Mouse (Mus musculus): ENCODE data around the gene Prim1.

The Prim1 gene

DNA sequence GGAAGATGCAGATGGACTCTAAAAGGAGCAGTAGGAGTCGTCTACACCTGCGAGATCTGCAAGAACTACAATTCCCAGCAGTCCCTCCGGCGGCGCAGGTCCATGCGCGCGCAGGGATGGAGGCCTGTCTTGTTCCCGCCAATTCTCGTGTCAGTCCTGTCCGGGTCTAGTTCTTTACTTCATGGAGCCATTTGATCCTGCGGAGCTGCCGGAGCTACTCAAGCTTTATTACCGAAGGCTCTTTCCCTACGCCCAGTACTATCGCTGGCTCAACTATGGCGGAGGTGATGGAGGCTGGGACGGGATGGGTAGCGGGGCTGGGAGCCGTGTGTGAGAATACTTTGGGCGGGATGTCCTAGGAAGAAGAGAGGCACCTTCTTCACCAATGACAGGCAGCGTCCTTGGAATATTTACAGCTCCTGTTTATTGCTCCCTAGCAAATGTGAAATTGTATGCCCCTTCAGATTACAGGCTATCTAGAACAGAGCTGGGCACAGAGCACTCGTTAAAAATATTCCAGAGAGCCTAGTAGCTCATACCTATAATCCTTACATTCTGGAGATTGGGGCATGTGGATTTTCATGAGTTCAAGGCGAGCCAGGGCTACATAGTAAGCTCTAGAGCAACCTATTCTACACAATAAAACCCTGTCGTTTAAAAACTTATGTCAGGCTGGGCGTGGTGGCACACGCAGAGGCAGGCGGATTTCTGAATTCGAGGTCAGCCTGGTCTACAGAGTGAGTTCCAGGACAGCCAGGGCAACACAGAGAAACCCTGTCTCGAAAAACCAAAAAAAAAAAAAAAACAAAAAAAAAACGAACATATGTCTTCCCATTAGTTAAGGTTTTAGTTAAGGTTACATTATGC is at the start of gene Prim1:
TSS of gene Prim1 (plus strand) at position 101 of the 867 bp plus-strand sequence.
- peak; percentile 82 for DNase-seq (ENCODE audit: low spot score)

DNA sequence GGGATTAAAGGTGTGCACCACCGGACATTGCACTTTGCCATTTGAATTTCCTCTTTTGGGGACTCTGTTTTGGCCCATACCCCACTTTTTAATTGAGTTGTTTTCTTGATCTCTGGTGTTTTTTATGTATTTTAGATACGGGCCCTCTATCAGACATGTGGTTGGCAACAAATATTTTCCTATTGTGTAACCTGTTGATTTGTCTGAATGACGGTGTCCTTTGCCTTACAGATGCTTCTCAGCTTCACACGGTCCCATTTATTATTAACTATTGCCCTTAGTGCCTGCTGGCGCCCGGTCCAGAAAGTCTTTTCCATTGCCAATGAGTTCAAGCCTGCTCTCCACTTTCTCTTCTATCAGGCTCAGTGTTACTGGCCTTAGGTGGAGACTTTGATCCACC is 48.5 kb upstream of the Prim1 start:
- DNase-seq (ENCODE audit: low spot score) = no peak

DNA sequence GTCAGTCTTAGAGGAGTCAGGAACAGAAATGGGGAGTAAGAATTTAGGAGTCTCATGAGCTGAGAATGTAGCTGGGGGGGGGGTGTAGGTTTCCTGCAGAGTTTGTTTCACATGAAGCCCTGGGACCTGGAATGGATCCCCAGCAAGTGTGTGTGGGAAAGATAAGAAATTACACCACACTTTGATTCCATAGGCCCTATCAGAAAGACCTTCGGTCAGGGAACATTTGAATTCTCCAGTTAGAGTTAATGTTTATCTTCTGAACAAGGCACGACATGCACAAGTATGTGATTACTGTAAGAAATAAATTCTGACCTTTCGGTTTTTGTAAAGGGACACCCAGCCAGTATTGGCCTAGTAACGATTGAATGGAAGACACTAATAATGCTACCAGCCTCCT is 45.1 kb upstream of the Prim1 start:
- DNase-seq (ENCODE audit: low spot score) = no peak

DNA sequence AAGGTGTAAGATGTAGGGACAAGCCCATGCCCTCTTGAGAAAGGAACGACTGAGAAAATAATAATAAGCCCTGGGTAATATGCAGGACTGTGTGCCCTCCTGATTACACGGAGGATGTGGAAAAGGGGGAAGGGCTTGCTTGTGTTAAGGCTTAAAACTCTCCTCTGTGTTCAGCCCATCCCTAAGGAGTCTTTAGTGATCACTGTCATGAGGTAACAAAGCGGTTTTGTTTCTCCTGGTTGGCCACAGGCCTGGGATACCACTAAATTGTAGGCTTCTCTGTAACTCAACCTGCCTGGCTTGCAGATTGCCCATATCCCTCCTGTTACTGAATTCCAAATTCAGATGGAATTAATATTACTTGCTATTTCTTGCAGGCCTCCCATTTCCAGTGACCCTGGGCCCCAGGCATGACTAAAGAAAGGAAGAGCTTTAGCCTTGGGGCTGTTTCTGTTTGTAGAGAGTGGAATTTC is 44.6 kb upstream of the Prim1 start:
- DNase-seq (ENCODE audit: low spot score) = no peak

DNA sequence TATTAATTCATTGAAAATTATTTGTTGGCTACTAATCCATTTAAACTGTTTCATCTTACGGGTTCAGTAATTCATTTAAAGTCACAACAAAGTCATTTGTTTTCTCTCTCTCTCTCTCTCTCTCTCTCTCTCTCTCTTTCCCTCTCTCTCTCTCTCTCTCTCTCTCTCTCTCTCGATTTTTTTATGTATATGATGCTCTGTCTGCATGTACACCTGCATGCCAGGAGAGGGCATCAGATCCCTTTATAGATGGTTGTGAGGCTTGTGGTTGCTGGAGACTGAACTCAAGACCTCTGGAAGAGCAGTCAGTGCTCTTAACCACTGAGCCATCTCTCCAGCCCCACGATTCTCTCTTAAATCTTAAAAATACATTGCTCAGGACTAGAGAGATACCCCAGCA is 43.8 kb upstream of the Prim1 start:
- DNase-seq (ENCODE audit: low spot score) = no peak

DNA sequence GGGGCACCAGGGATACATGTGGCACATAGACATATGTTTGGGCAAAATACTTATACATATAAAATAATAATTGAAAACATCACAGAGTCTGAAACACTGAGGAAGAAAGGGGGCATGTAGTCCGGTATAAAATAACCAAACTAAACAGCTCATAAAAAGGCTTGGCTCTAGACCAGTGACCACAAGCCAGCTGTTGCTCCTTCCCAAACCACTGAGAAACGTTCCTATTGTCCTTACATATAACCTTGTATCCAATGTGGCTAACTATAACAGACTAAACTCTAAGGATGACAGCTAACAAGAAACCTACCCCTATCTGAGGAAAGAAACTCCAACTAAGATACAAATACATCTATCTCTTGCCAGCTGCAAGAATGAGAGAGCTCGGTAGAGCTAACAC is 40.9 kb upstream of the Prim1 start:
- no peak for DNase-seq (ENCODE audit: low spot score)

DNA sequence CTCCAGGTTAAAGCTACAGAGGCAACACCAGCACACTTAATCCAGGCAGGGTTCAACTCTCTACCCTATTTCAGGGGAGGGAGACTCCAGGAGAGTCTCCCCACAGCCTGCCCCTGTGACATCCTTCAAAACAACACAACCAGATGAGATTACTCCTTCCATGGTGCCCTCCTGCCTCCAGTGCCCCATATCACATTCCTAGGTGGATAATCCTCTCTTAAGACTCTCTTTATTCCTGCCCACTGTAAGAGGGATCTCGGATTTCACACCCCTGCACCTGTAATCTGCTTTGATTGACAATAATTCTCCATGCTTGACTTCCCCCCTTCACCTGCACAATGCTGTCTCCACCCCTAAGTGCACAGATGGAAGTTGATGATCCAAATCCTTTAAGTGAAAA is 39.5 kb upstream of the Prim1 start:
- DNase-seq (ENCODE audit: low spot score) = no peak

DNA sequence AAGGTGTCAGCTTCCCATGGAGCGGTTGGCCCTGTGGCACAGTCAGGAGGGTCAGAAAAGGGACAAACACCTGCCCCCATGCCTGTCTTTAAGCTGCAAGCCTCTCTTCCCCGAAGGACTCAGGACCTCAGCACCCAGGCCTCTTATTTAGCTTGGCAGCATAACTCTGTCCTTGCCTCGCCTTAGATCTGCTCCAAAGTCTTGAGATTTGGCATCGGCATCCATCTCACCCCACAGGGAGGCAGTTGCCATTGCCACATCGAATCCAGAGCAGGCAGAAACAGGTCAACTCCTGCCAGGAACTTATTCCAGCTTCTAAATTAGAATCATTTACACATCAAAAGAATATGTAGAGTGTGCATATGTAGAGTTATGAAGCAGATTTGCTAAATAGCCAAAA is 30.3 kb upstream of the Prim1 start:
- no peak for DNase-seq (ENCODE audit: low spot score)

DNA sequence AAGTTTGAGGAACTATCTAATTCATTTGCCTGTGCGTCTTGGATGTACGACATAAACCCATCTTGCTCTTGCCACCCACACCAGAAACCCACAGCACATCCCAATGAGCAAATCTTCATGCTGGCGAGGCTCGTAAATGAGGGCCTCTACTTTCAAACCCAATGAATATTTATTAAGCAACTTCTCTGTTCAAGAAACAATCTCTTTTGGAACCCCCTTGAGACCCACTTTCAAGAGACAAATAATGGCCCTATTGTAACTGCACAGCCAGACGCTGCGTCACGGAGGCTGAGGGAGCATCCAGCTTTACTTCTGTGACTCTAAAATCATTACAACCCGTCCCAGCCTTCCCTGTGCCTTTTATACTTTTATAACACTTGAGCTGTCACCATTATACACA is 29.4 kb upstream of the Prim1 start:
- no peak for DNase-seq (ENCODE audit: low spot score)

DNA sequence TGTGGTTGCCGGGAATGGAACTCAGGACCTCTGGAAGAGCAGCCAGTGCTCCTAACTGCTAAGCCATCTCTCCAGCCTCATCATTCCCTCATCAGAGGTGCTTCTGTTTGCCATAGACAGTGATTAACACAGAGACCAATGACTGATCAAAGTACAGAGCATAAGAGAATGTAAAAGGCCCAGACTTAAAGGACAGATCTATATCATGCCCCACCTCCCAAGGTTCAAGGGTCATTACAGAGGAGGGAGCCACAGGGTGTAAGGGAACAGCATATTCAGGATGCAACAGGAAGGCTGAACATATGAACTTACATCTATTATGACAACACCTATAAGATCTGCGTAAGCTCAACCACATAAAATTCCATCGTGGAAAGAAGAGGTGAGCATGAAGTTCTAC is 18.3 kb upstream of the Prim1 start:
- DNase-seq (ENCODE audit: low spot score) = no peak

DNA sequence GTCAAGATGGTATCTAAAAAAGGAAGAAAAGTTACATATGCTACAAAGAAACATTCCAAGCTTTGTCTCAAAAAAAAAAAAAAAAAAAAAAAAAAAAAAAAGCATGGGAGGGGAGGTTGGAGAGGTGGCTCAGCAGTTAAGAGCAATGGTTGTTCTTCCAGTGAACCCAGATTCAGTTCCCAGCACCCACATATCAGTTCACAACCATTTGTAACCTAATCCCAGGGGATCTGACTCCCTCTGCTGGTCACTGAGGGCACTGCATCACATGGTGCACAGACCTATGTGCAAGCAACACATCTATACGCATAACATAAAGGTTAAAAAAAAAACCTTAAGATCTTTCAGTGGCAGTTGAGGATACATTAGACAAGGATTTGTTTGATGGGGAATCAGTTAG is 16.7 kb upstream of the Prim1 start:
- DNase-seq (ENCODE audit: low spot score) = no peak

DNA sequence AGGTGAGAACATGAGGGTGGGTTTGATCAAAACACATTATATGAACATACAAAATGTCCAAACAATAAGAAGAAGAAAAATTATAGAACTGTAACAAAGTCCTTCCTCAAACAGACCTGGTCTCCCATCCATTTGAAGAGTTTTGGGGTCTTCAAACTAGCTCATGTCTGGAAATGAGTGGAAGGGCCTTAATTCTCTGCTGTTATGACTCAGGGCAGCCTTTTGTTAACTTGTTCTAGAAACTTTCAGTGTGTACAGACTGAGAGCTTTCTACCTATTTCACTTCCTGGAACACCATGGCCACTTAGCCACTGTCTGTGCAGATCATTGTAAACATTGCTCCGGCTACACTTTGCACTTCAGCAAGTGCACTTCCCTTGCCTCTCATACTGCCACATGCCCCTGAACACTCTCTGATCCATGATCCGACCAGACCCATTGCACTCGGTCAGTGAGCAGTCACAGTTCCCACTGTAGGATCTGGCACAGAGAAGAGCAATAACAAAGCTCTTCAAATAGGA is 11.6 kb upstream of the Prim1 start:
- DNase-seq (ENCODE audit: low spot score) = no peak

DNA sequence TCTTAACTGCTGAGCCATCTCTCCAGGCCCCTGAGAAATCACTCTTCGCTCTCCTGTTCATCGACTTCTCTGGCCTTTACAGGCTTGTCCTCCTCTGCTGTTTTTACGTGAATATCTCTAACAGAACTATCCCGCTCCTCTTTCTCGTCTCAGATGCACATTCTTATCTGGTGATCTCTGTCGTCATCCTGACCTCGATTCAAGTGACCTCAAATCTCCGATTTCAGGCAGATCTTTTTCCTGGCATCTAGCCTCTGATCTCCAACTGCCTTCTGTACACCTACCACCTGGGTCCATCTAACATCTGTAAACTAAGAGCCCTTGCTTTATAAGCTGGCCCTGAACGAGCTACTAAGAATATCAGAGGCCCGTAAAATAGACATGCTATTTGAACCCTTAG is 10.1 kb upstream of the Prim1 start:
- no peak for DNase-seq (ENCODE audit: low spot score)

DNA sequence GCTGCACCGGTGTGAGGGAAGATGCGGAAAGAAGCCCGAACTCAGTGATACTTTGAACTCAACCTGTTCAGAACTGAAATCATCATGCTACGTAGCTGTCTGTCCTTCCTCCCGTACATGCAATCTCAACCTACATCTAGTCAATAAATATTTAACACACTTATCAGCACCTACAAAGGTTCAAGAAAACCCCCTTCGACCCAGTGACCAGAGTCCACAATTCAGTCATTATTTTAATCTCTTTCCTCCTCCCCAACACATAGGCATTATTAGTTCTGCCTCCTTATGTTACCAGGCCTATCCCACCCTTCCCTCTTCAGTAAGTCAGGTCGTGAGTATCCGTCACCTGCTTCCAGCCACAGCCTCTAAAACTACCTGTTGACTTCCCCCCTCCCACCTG is 9.5 kb upstream of the Prim1 start:
- no peak for DNase-seq (ENCODE audit: low spot score)

DNA sequence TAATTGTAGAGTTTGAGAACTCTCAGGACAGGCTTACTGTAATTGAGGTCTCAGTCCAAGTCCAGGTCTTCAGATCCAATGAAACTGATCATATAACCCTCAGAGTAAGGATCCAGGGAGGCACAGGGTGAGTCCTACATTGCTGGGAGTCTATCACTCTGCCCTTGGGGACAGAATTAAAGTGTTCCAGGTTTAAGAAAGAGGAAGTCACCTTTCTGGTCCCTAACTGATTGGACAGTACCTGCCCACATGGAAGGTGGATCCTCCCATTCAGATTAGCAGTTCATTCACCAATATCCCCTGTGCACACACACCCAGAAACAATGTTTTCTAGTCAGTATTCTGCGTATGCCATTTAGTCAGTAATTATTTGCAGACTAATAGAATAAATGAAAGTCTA is 7.5 kb upstream of the Prim1 start, which contains the start of gene Hsd17b6:
TSS of gene Hsd17b6 (minus strand) at position 166 of the 400 bp plus-strand sequence.
- no peak for DNase-seq (ENCODE audit: low spot score)

DNA sequence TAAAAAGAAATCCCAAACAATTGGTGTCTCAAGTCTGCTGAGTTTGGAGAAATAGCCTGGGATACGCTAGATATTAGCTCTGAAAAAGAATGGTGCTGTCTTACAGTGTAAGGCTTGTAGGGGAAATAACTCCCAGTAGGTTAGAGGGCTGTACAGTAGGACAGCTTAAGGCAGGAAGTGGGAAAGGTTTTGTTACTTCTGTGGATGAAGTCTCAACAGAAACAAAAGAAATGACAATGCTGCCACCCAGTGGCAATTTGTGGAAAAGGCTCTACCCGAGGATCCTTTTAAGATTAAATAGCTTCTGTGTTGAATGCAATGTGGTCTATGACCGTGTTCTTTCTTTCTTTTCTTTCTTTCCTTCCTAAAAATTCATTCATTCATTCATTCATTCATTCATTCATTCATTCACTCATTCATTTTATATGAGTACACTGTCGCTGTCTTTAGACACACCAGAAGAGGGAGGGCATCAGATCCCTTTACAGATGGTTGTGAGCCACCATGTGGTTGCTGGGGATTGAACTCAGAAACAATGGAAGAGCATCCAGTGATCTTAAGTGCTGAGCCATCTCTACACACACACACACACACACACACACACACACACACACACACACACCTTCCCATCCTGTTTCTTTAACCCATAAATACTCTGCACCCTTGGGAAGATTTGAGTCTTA is 6.6 kb upstream of the Prim1 start:
- DNase-seq (ENCODE audit: low spot score) = peak; percentile 84

DNA sequence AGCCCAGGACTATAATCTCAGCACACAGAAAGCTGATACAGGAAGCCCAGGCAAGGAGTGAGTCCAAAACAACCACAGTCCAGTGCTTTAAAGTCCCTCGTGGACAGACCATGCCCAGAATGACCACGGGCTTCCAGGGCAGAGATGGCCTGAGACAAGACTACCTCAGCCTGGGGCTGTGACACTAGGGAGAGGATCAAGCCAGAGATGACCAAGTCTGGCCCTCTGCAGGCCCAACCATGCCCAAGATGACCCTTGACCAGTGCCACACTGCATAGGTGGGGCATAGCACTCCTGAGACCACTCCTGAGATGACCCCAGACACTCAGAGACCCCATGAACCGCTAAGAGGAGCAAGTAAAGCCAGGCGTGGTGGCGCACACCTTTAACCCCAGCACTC is 5.2 kb upstream of the Prim1 start:
- DNase-seq (ENCODE audit: low spot score) = no peak

DNA sequence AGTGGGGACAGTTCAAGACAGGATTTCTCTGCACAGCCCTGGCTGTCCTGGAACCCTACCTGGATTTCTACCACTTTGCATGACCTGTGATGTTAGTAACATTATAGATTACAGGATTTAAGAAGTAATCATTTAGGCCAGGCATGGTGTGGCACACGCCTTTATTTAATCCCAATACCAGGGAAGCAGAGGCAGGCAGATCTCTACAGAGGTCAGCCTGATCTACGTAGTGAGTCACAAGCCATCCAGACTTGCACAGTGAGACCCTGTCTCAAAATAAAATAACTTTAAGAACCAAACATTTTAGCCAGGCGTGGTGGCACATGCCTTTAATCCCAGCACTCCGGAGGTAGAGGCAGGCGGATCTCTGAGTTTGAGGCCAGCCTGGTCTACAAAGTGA is 7.2 kb downstream of the Prim1 start:
- DNase-seq (ENCODE audit: low spot score) = no peak

DNA sequence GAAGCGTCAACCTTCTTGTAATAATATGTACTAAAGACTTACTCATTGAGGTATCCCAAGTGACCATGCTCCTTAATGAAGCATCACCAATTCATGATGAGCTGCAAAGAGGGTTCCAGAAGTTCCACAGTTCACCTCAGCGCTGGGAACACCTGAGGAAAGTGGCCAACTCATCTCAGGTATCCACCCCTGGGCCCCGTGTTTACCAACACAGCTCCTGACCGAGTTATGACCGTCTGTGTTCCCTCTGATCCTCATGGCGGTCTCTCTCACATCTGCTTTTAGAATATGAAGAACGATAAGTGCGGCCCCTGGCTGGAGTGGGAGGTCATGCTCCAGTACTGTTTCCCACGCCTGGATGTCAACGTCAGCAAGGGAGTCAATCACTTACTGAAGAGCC is 8.5 kb downstream of the Prim1 start:
- DNase-seq (ENCODE audit: low spot score) = no peak

DNA sequence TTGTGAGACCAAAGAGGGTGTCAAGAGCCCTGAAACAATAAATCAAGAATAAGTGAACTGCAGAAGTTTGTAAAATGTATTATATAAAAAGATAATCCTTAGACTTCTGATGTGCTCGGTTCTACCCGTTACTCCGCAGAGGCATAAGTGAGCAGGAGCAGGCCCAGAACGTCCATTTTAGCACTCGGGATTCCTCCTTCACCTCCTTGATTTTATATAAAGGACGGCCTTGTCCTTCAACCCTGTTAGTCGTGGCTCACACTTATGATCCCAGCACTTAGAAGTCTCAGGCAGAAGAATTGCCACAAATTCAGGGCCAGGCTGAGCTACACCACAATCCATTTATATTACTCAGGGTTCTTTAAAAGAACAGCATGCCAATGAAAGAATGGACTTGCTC is 15.0 kb downstream of the Prim1 start:
- no peak for DNase-seq (ENCODE audit: low spot score)

DNA sequence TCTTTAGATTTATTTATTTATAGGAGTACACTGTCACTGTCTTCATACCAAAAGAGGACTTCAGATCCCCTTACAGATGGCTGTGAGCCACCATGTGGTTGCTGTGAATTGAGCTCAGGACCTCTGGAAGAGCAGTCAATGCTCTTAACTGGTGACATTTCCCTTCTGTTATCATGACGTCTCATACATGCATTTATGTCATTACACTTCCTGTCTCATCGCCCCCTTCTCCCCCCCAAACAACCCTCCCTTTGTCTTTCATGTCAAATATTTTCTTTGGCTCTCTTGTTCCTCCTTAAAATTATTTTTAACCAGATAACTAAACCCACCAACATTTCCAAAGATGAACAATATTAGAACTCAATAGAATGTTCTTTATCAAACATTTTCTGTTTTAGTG is 15.9 kb downstream of the Prim1 start:
- DNase-seq (ENCODE audit: low spot score) = no peak

DNA sequence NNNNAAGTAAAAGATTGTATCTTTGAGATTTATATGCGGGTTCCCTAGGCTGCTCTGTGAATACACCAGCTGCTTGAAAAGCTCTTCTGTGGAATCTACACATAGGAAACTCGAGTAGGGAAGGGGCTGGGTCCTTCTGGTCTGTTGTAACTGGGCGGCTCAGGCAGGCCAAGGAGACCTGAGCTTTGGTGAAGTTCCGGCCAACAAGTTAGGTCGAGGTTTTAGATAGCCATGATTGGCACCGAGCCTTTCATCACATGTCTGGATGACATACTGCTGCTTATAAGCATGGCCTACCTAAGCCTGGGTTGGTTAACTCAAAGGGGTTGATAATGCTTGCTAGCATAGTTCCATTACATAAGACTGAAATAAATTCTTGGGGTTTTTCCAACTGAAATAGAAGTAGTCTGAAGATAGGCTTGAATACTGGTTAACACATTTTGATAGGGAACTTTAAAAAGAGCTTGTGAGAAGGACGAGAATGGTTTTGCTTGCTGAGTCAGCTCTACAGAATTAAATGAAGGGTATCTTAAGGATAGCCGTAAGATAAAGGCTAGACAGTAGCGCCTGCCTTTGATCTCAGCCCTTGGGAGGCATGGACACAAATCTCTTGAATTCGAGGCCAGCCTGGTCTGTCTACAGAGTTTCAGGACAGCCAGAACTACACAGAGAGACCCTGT is 21.9 kb downstream of the Prim1 start:
- peak; percentile 60 for DNase-seq (ENCODE audit: low spot score)

DNA sequence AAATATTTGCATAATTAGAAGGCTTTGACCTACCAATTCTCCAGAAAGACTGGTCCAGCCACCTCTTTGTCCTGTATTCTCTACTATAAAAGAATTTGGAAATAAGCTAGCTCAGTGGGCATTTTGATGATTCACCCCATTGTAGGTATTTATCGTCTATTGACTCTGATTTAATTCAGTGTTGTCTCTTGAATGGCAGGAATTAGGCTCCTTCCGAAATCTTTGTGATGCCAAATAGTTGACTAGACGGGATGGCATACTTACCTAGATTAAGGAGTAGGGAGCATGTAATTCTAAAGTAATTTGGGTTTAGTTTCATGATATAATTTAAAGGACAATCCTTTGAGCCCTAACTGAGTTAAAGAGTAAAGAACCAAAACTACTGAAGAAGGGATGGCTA is 23.0 kb downstream of the Prim1 start:
- DNase-seq (ENCODE audit: low spot score) = no peak

Measured in testis, postnatal 10 days (tissue).